11 mouse cellular contexts compared by ENCODE assay signal in genomic region chr13:112114741-112115201, GRCm38 (mm10).
A peak's percentile ranks its signal among the peaks of the same experiment; 100 is the strongest.
DNase-seq lines count a peak whose midpoint lies in the region; ATAC-seq lines count a peak whose summit lies in the region.
"Had no signal": no experiment of that assay in that cellular context is flagged by ENCODE, and none has a peak within 500 bp of the region (broad histone marks: within the 10 kb centered on the region; RNA-seq: fewer than 3 reads in every experiment).

No protein-coding gene starts in this region.

- H3K4me2 ChIP-seq in kidney, embryonic 16.5 days (replicated peaks; ENCODE audit: low read depth, low read length): no peak overlapping the region
- no peak overlapping the region for H3K4me2 ChIP-seq in midbrain, embryonic 16.5 days (ENCODE audit: low read length)
- H3K4me2 ChIP-seq in forebrain, embryonic 12.5 days: no peak overlapping the region
- H3K4me2 ChIP-seq: limb, embryonic 12.5 days; midbrain, embryonic 13.5 days had no signal

- 46% methylated on average over 7 of the region's 7 CpGs for WGBS in kidney, embryonic 16.5 days
- WGBS in midbrain, embryonic 16.5 days: 86% methylated on average over 7 of the region's 7 CpGs
- 82% methylated on average over 7 of the region's 7 CpGs for WGBS in forebrain, embryonic 12.5 days

- H3K36me3 ChIP-seq in kidney, embryonic 16.5 days (ENCODE audit: insufficient read depth, low read length): no peaks in the 10 kb centered on the region
- H3K36me3 ChIP-seq in midbrain, embryonic 16.5 days (ENCODE audit: control insufficient read depth, insufficient read depth, low read length): no peaks in the 10 kb centered on the region
- H3K36me3 ChIP-seq in forebrain, embryonic 12.5 days (replicated peaks): no peaks in the 10 kb centered on the region
- H3K36me3 ChIP-seq: limb, embryonic 12.5 days; midbrain, embryonic 13.5 days had no signal

- DNase-seq in kidney, adult 18-20 months: peak; percentile 21
- DNase-seq in Muller cell, postnatal 12 days (ENCODE audit: inconsistent ontology term): peak; percentile 19
- peak; percentile 93 for DNase-seq in fat pad, adult 2 months (ENCODE audit: extremely low read depth, low read depth, low spot score)
- peak; percentile 15 to 35 for DNase-seq in layer of hippocampus, adult 8-10 months (ENCODE audit: low spot score in 2 of 2)
- DNase-seq: cerebellum, postnatal 36 days had no signal

- H3K9ac ChIP-seq in kidney, embryonic 16.5 days (replicated peaks; ENCODE audit: low read length): no peak overlapping the region
- H3K9ac ChIP-seq in midbrain, embryonic 16.5 days (ENCODE audit: low read depth, low read length): no peak overlapping the region
- H3K9ac ChIP-seq in forebrain, embryonic 12.5 days: no peak overlapping the region
- H3K9ac ChIP-seq: limb, embryonic 12.5 days; midbrain, embryonic 13.5 days had no signal

- no peak for ATAC-seq in kidney, embryonic 16.5 days (ENCODE audit: low FRiP score, low TSS enrichment)
- no peak for ATAC-seq in midbrain, embryonic 16.5 days
- no peak for ATAC-seq in forebrain, embryonic 12.5 days (ENCODE audit: low FRiP score)
- ATAC-seq: inflammation-experienced regulatory T-cells, adult 6 months; midbrain, embryonic 13.5 days had no signal

- peaks cover 32% of the 10 kb centered on the region for H3K4me1 ChIP-seq in kidney, embryonic 16.5 days (ENCODE audit: insufficient read depth, low read length)
- no peaks in the 10 kb centered on the region; the same call in 1 of the 2 replicates for H3K4me1 ChIP-seq in midbrain, embryonic 16.5 days (ENCODE audit: control insufficient read depth, insufficient read depth, low read length)
- H3K4me1 ChIP-seq in forebrain, embryonic 12.5 days: peaks cover 5% of the 10 kb centered on the region

- H3K27ac ChIP-seq in kidney, embryonic 16.5 days (ENCODE audit: low read length): no peak overlapping the region
- no peak overlapping the region for H3K27ac ChIP-seq in midbrain, embryonic 16.5 days (ENCODE audit: low read length)
- H3K27ac ChIP-seq in forebrain, embryonic 12.5 days: no peak overlapping the region
- H3K27ac ChIP-seq: limb, embryonic 12.5 days; midbrain, embryonic 13.5 days had no signal

- H3K4me3 ChIP-seq in kidney, embryonic 16.5 days (ENCODE audit: low read length): no peak overlapping the region
- H3K4me3 ChIP-seq in midbrain, embryonic 16.5 days (ENCODE audit: low read depth, low read length): no peak overlapping the region
- H3K4me3 ChIP-seq in forebrain, embryonic 12.5 days (replicated peaks): no peak overlapping the region
- H3K4me3 ChIP-seq: limb, embryonic 12.5 days; midbrain, embryonic 13.5 days had no signal

- no peaks in the 10 kb centered on the region for H3K9me3 ChIP-seq in kidney, embryonic 16.5 days (ENCODE audit: low read length)
- no peaks in the 10 kb centered on the region for H3K9me3 ChIP-seq in midbrain, embryonic 16.5 days (replicated peaks; ENCODE audit: control insufficient read depth, low read length, poor library complexity, severe bottlenecking)
- no peaks in the 10 kb centered on the region for H3K9me3 ChIP-seq in forebrain, embryonic 12.5 days
- H3K9me3 ChIP-seq: limb, embryonic 12.5 days; midbrain, embryonic 13.5 days had no signal

- H3K27me3 ChIP-seq in kidney, embryonic 16.5 days (ENCODE audit: insufficient read depth, low read length): no peaks in the 10 kb centered on the region
- no peaks in the 10 kb centered on the region for H3K27me3 ChIP-seq in midbrain, embryonic 16.5 days (ENCODE audit: control insufficient read depth, insufficient read depth, low read depth, low read length)
- H3K27me3 ChIP-seq in forebrain, embryonic 12.5 days: no peaks in the 10 kb centered on the region
- H3K27me3 ChIP-seq: midbrain, embryonic 13.5 days had no signal

Comparison
In these comparisons a context has a peak if more than half of its experiments do, and no peak if none do; other contexts are left out.
1. DNase-seq: peak in every context shown above with its lines; median percentile 93 in fat pad, adult 2 months; 25 in layer of hippocampus, adult 8-10 months; 21 in kidney, adult 18-20 months; 19 in Muller cell, postnatal 12 days.